Mouse (Mus musculus) heart, embryonic 14.5 days (tissue): ENCODE measurements around the gene Serpinc1. TPM values are rescaled to one million over a fixed set of nuclear protein-coding genes. Genes with fewer than 3 reads are reported as not detected.

Experiments
- ATAC-seq: fragments of 200-750 bp; cut with Nextera tagmentation; 2 replicates; pipeline ENCODE4 v1.8.0; 2017; ENCODE audit warnings: low read depth, moderate TSS enrichment; ENCODE audit not compliant: insufficient number of reproducible peaks, insufficient read depth, low FRiP score
- H3K27ac ChIP-seq, 2 experiments: fragments of 200-500 bp in 1 of 2; fragments of 300-500 bp in 1 of 2; sonication (generic) in 1 of 2; replicated peaks in 1 of 2; 2 replicates each; pipeline ENCODE4 v1.5.1; 2012 to 2014; ENCODE audit warnings: low read depth in 2 of 2, low read length in 2 of 2, control low read depth in 1 of 2, mild to moderate bottlenecking in 1 of 2, mixed read lengths in 1 of 2; ENCODE audit not compliant: control insufficient read depth in 1 of 2, insufficient read depth in 1 of 2
- H3K27me3 ChIP-seq: fragments of 300-500 bp; sonication (generic); 2 replicates; pipeline ENCODE4 v1.6.1; 2014; ENCODE audit warnings: mild to moderate bottlenecking, low read length, control low read depth; ENCODE audit not compliant: control insufficient read depth, insufficient read depth
- H3K36me3 ChIP-seq: fragments of 300-500 bp; sonication (generic); 2 replicates; pipeline ENCODE4 v1.6.1; 2014; ENCODE audit warnings: mild to moderate bottlenecking, control low read depth, low read length, mixed read lengths; ENCODE audit not compliant: control insufficient read depth, insufficient read depth
- H3K4me1 ChIP-seq, 2 experiments: fragments of 200-500 bp in 1 of 2; fragments of 300-500 bp in 1 of 2; sonication (generic) in 1 of 2; 2 replicates each; pipeline ENCODE4 v1.6.1; 2012 to 2014; ENCODE audit warnings: low read length in 2 of 2, control low read depth in 1 of 2, mixed read lengths in 1 of 2; ENCODE audit not compliant: control insufficient read depth in 2 of 2, insufficient read depth in 2 of 2
- H3K4me2 ChIP-seq: fragments of 300-500 bp; sonication (generic); 2 replicates; pipeline ENCODE4 v1.6.1; 2014; ENCODE audit warnings: mild to moderate bottlenecking, low read length
- H3K4me3 ChIP-seq, 2 experiments: fragments of 200-500 bp in 1 of 2; fragments of 300-500 bp in 1 of 2; sonication (generic) in 1 of 2; 2 replicates each; pipeline ENCODE4 v1.5.1; 2012 to 2014; ENCODE audit warnings: low read length in 2 of 2, mild to moderate bottlenecking in 2 of 2, control low read depth in 1 of 2, low read depth in 1 of 2, moderate library complexity in 1 of 2; ENCODE audit not compliant: control insufficient read depth in 1 of 2, insufficient read depth in 1 of 2
- H3K9ac ChIP-seq: fragments of 300-500 bp; sonication (generic); 2 replicates; pipeline ENCODE4 v1.6.1; 2014; ENCODE audit warnings: mild to moderate bottlenecking, low read length
- H3K9me3 ChIP-seq: fragments of 300-500 bp; sonication (generic); 2 replicates; pipeline ENCODE4 v1.6.1; 2016; ENCODE audit warnings: low read length, control low read depth; ENCODE audit not compliant: control insufficient read depth
- WGBS: fragments of 180-500 bp; shearing (Covaris S2); extraction: QIAGEN DNeasy Blood & Tissue Kit; methylation state at CpG from one replicate; pipeline ENCODE4 v1.1.7; 2014; 5-methylcytosine and 5-hydroxymethylcytosine counted together
- polyA plus RNA-seq: library from polyadenylated mRNA; unstranded; fragments of >200 nt; fragmentation: Nextera tagmentation; extraction: Ambion mirVana; gene quantifications from 2 replicates; pipeline ENCODE4 v1.2.1, GENCODE M21; 2014

Gene Serpinc1
- polyA plus RNA-seq, 1 experiment from 2014 or later, result 1.8 TPM

GRCm38 (mm10) chr1:161033856-161034434 lies 55.6 kb downstream of the Serpinc1 start:
- peak overlapping the region; percentile 71 for H3K4me2 ChIP-seq
- peak overlapping the region; percentile 79 for H3K9ac ChIP-seq
- no peaks in the 10 kb centered on the region for H3K27me3 ChIP-seq
- peak overlapping the region; percentile 89 to 91 for H3K27ac ChIP-seq
- H3K9me3 ChIP-seq, result no peaks in the 10 kb centered on the region
- peaks cover 0 to 18% of the 10 kb centered on the region in 2 experiments; a peak in 3 of 4 replicates for H3K4me1 ChIP-seq
- ATAC-seq, result no peak
- H3K4me3 ChIP-seq, result peak overlapping the region; percentile 68 to 78
- 2% methylated on average over 21 of the region's 21 CpGs for WGBS
- H3K36me3 ChIP-seq, result peaks cover 71% of the 10 kb centered on the region

- peak within 1 kb of the TSS; percentile 91 for H3K27ac ChIP-seq
- H3K27me3 ChIP-seq, result no peaks in the 10 kb centered on the region
- H3K4me3 ChIP-seq, result peak within 1 kb of the TSS; percentile 68 to 78
- ATAC-seq, result peak; percentile 91
- H3K4me2 ChIP-seq, result peak within 1 kb of the TSS; percentile 87
- no peaks in the 10 kb centered on the region for H3K9me3 ChIP-seq
- peak within 1 kb of the TSS; percentile 91 for H3K9ac ChIP-seq
- under 1% methylated on average over 61 of the region's 76 CpGs for WGBS
- peaks cover 0 to 18% of the 10 kb centered on the region in 2 experiments; a peak in 3 of 4 replicates for H3K4me1 ChIP-seq
- H3K36me3 ChIP-seq, result peaks cover 71% of the 10 kb centered on the region
These were observed 56.3 kb downstream of the Serpinc1 start, which contains the start of gene Zbtb37 for GRCm38 (mm10) chr1:161034435-161035280. TSS of gene Zbtb37 (minus strand) at chr1:161034849.

- no peak for ATAC-seq
- H3K36me3 ChIP-seq, result peaks cover 67% of the 10 kb centered on the region
- under 1% methylated on average over 14 of the region's 14 CpGs for WGBS
These were observed 56.9 kb downstream of the Serpinc1 start for GRCm38 (mm10) chr1:161035281-161035785.

GRCm38 (mm10) chr1:161035786-161036404 lies 57.5 kb downstream of the Serpinc1 start:
- H3K27ac ChIP-seq, result peak overlapping the region; percentile 91
- H3K36me3 ChIP-seq, result peaks cover 62% of the 10 kb centered on the region
- H3K27me3 ChIP-seq, result no peaks in the 10 kb centered on the region
- ATAC-seq, result no peak
- H3K4me2 ChIP-seq, result peak overlapping the region; percentile 87
- peak overlapping the region; percentile 91 for H3K9ac ChIP-seq
- peaks cover 0 to 18% of the 10 kb centered on the region in 2 experiments; a peak in 3 of 4 replicates for H3K4me1 ChIP-seq
- no peaks in the 10 kb centered on the region for H3K9me3 ChIP-seq
- peak overlapping the region; percentile 63 to 68 for H3K4me3 ChIP-seq
- WGBS, result 0% methylated on average over 6 of the region's 6 CpGs

More at GRCm38 (mm10) chr1:161035281-161035785, 56.9 kb downstream of the Serpinc1 start:
- no peaks in the 10 kb centered on the region for H3K9me3 ChIP-seq
- H3K9ac ChIP-seq, result peak overlapping the region; percentile 91
- H3K4me3 ChIP-seq, result peak overlapping the region; percentile 63 to 68
- peak overlapping the region; percentile 91 for H3K27ac ChIP-seq
- H3K4me2 ChIP-seq, result peak overlapping the region; percentile 87
- H3K4me1 ChIP-seq, result peaks cover 0 to 18% of the 10 kb centered on the region in 2 experiments; a peak in 3 of 4 replicates
- H3K27me3 ChIP-seq, result no peaks in the 10 kb centered on the region

DNA sequence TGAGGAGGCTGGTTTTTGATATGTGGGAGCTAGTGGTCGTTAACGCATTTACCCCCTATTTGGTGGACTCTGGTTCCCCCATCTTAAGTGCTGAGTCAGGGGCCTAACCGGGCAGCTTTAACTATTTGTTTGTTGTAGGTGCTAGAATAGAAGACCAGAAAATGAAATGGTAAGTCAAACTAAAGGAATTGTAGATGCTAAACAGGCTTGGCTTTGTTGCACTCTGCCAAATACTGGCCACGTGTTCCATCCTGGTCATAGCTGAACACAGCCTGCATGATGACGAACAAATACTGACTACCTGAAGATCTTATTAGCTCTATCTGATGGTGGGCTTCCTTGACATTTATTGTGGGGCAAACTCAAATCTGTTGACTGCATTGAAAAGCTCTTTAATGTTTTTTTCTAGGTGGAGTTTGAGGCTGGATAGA lies 58.0 kb downstream of the Serpinc1 start:
- peak overlapping the region; percentile 87 for H3K4me2 ChIP-seq
- H3K4me3 ChIP-seq, result peak overlapping the region; percentile 63 to 68
- no peaks in the 10 kb centered on the region for H3K9me3 ChIP-seq
- peak overlapping the region; percentile 91 for H3K27ac ChIP-seq
- peaks cover 0 to 18% of the 10 kb centered on the region in 2 experiments; a peak in 3 of 4 replicates for H3K4me1 ChIP-seq
- H3K27me3 ChIP-seq, result no peaks in the 10 kb centered on the region
- under 1% methylated on average over 5 of the region's 5 CpGs for WGBS
- peak overlapping the region; percentile 91 for H3K9ac ChIP-seq
- ATAC-seq, result no peak
- H3K36me3 ChIP-seq, result peaks cover 56% of the 10 kb centered on the region

DNA sequence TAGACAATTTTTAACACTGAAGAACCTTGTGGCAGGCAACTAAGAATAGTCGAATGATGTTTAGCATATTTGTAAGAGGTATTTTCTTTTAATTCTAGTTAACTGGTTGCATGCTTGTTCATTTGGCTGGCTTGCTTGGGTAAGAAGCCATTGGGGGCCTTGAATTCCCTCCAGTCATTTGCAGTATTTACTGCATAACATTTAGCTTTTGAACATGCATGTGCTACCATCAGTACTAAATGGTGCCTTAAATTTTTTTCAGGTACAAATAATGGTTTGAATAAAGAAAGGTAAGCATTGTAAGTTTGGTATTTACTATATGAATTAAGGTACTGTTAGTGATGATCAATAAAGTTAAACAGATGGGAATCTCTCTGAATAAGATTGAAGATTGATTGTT lies 58.6 kb downstream of the Serpinc1 start:
- Histone ChIP-seq H3K4me1 (peaks cover 0 to 18% of the 10 kb centered on the region in 2 experiments; a peak in 3 of 4 replicates), H3K27me3 (no peaks in the 10 kb centered on the region), H3K36me3 (peaks cover 50% of the 10 kb centered on the region), H3K9me3 (no peaks in the 10 kb centered on the region), H3K9ac (peak overlapping the region; percentile 91), H3K4me2 (peak overlapping the region; percentile 87), H3K27ac (peak overlapping the region in 1 of 2 experiments; percentile 91; a peak in 1 of 4 replicates), H3K4me3 (peak overlapping the region in 1 of 2 experiments; percentile 68; a peak in 2 of 4 replicates)
- WGBS, result 5% methylated on average over 1 of the region's 1 CpGs
- no peak for ATAC-seq

DNA sequence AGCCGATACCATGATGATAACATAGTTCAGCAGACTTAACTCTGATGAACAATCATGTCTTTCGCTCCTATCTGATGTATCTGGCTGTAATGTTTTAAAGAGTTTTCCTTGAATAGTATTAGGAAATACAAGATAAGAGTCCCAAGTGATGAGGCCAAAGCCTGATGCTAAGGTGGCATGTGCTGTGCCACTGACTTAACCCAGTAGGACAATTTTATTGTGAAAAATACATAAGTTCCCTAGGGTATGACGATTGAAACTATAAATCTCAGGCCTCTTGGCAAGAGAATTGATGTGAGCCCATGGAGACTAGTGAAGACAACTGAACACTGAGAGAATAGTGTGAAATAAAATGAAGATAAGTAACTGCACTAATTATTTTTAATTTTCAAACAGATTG lies 59.2 kb downstream of the Serpinc1 start:
- Histone ChIP-seq H3K9ac (peak overlapping the region; percentile 49), H3K4me2 (peak overlapping the region; percentile 87), H3K4me1 (peaks cover 0 to 18% of the 10 kb centered on the region in 2 experiments; a peak in 3 of 4 replicates), H3K27me3 (no peaks in the 10 kb centered on the region), H3K36me3 (peaks cover 47% of the 10 kb centered on the region), H3K4me3 (peak overlapping the region in 1 of 2 experiments; percentile 68; a peak in 2 of 4 replicates), H3K27ac (no peak overlapping the region), H3K9me3 (no peaks in the 10 kb centered on the region)
- ATAC-seq, result no peak
- WGBS, result 40% methylated on average over 3 of the region's 3 CpGs
